Mouse (Mus musculus) forebrain, postnatal 0 days (tissue): ENCODE measurements around the gene Slc35e3. TPM values are rescaled to one million over a fixed set of nuclear protein-coding genes. Genes with fewer than 3 reads are reported as not detected.

Experiments used
- ATAC-seq: fragments of 200-750 bp; cut with Nextera tagmentation; 2 replicates; pipeline ENCODE4 v1.8.0; 2017; ENCODE audit warnings: mild to moderate bottlenecking, moderate library complexity
- DNase-seq: peaks from one replicate; pipeline ENCODE4 v3.0.0-alpha.2; 2015
- H3K27ac ChIP-seq: fragments of 300-500 bp; sonication (generic); 2 replicates; pipeline ENCODE4 v1.5.1; 2014; ENCODE audit warnings: low read depth, mild to moderate bottlenecking, antibody characterized with exemption, low read length, moderate library complexity, mixed read lengths
- H3K27me3 ChIP-seq: fragments of 300-500 bp; sonication (generic); 2 replicates; pipeline ENCODE4 v1.6.1; 2014; ENCODE audit warnings: mild to moderate bottlenecking, low read length, mixed read lengths; ENCODE audit not compliant: insufficient read depth
- H3K36me3 ChIP-seq: fragments of 300-500 bp; sonication (generic); 2 replicates; pipeline ENCODE4 v1.6.1; 2014; ENCODE audit warnings: mild to moderate bottlenecking, moderate library complexity; ENCODE audit not compliant: insufficient read depth
- H3K4me1 ChIP-seq: fragments of 300-500 bp; sonication (generic); 2 replicates; pipeline ENCODE4 v1.6.1; 2014; ENCODE audit warnings: antibody characterized with exemption; ENCODE audit not compliant: insufficient read depth
- H3K4me2 ChIP-seq: fragments of 300-500 bp; sonication (generic); 2 replicates; pipeline ENCODE4 v1.6.1; 2014; ENCODE audit warnings: low read depth, mild to moderate bottlenecking, moderate library complexity
- H3K4me3 ChIP-seq: fragments of 300-500 bp; sonication (generic); 2 replicates; pipeline ENCODE4 v1.5.1; 2014; ENCODE audit warnings: low read depth, low read length, mixed read lengths
- H3K9ac ChIP-seq: fragments of 300-500 bp; sonication (generic); 2 replicates; pipeline ENCODE4 v1.6.1; 2014; ENCODE audit warnings: mild to moderate bottlenecking
- H3K9me3 ChIP-seq: fragments of 300-500 bp; sonication (generic); 2 replicates; pipeline ENCODE4 v1.6.1; 2016; ENCODE audit warnings: low read length
- CTCF ChIP-seq: sonication (generic); IDR thresholded peaks from 2 replicates; pipeline ENCODE4 v1.5.1; 2016; ENCODE audit warnings: antibody characterized with exemption, control low read depth, low read depth
- WGBS: fragments of 180-500 bp; shearing (Covaris S2); extraction: QIAGEN DNeasy Blood & Tissue Kit; methylation state at CpG from one replicate; pipeline ENCODE4 v1.1.7; 2014; 5-methylcytosine and 5-hydroxymethylcytosine counted together
- polyA plus RNA-seq: library from polyadenylated mRNA; unstranded; fragments of >200 nt; fragmentation: Nextera tagmentation; extraction: Ambion mirVana; gene quantifications from 2 replicates; pipeline ENCODE4 v1.2.1, GENCODE M21; 2015
- total RNA-seq: library from RNA; depleted of rRNA; stranded (reverse); fragments of >200 nt; gene quantifications from 2 replicates; pipeline ENCODE4 v1.2.3, GENCODE M21; 2014

The Slc35e3 gene
- total and polyA plus RNA-seq, 2 experiments from 2014 or later, result 22.9 to 28.3 TPM

GRCm38 (mm10) chr10:117752304-117752821 is 6.2 kb upstream of the Slc35e3 start:
- Histone ChIP-seq H3K36me3 (peaks cover 55% of the 10 kb centered on the region), H3K4me1 (no peaks in the 10 kb centered on the region), H3K4me3 (no peak overlapping the region), H3K9ac (no peak overlapping the region), H3K4me2 (no peak overlapping the region), H3K27me3 (no peaks in the 10 kb centered on the region), H3K27ac (no peak overlapping the region), H3K9me3 (no peaks in the 10 kb centered on the region)
- no peak for ATAC-seq
- no peak for DNase-seq
- 98% methylated on average over 7 of the region's 7 CpGs for WGBS
- TF ChIP-seq CTCF, result no peak

- H3K9ac ChIP-seq, result no peak overlapping the region
- H3K27me3 ChIP-seq, result no peaks in the 10 kb centered on the region
- H3K27ac ChIP-seq, result no peak overlapping the region
- H3K4me2 ChIP-seq, result no peak overlapping the region
- 97% methylated on average over 6 of the region's 6 CpGs for WGBS
- no peak for DNase-seq
- TF ChIP-seq CTCF, result no peak
- H3K4me3 ChIP-seq, result no peak overlapping the region
- no peaks in the 10 kb centered on the region for H3K9me3 ChIP-seq
- peaks cover 49% of the 10 kb centered on the region for H3K36me3 ChIP-seq
- ATAC-seq, result no peak
- H3K4me1 ChIP-seq, result no peaks in the 10 kb centered on the region
Observed at GRCm38 (mm10) chr10:117751744-117752143, 5.6 kb upstream of the Slc35e3 start.

- no peaks in the 10 kb centered on the region for H3K4me1 ChIP-seq
- H3K4me3 ChIP-seq, result no peak overlapping the region
- ATAC-seq (no peak), DNase-seq (no peak)
- H3K4me2 ChIP-seq, result no peak overlapping the region
- no peaks in the 10 kb centered on the region for H3K9me3 ChIP-seq
- TF ChIP-seq CTCF, result no peak
- H3K27ac ChIP-seq, result no peak overlapping the region
- no peak overlapping the region for H3K9ac ChIP-seq
- H3K27me3 ChIP-seq, result no peaks in the 10 kb centered on the region
- WGBS, result 98% methylated on average over 14 of the region's 14 CpGs
- H3K36me3 ChIP-seq, result peaks cover 45% of the 10 kb centered on the region
Observed at GRCm38 (mm10) chr10:117751282-117751610, 5.1 kb upstream of the Slc35e3 start.

GRCm38 (mm10) chr10:117750529-117751281 is 4.5 kb upstream of the Slc35e3 start:
- Histone ChIP-seq H3K27ac (no peak overlapping the region), H3K4me1 (no peaks in the 10 kb centered on the region), H3K4me3 (no peak overlapping the region), H3K27me3 (no peaks in the 10 kb centered on the region), H3K9ac (no peak overlapping the region), H3K9me3 (no peaks in the 10 kb centered on the region), H3K4me2 (no peak overlapping the region), H3K36me3 (peaks cover 41% of the 10 kb centered on the region)
- ATAC-seq (no peak), DNase-seq (no peak)
- WGBS, result 99% methylated on average over 5 of the region's 5 CpGs
- TF ChIP-seq CTCF, result no peak

DNA sequence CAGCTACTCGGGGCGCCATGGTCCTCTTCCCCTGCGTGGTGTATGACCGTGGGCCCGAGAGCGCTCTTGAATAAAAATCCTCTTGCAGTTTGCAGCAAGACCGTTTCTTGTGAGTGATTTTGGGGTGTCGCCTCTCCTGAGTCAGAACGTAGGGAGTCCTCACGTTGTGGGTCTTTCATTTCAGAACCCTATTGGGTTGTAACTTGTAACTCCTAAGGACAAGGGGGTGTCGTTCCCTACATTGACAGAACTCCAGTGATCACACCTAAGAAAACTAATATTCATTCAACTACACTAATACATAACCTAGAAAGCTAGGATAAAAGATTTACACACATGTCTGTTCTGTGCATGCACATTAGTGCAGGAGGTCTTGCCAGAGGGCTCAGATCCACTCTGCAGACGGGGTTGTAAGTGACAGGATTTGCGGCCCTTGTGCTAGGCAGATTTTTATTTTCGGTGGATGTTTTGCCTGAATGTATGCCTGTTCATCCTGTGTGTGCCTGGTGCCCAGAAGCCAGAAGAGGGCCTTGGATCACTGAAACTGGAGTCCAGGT is 3.7 kb upstream of the Slc35e3 start:
- Histone ChIP-seq H3K27ac (no peak overlapping the region), H3K4me2 (no peak overlapping the region), H3K36me3 (peaks cover 33% of the 10 kb centered on the region), H3K4me1 (no peaks in the 10 kb centered on the region), H3K9ac (no peak overlapping the region), H3K4me3 (no peak overlapping the region), H3K27me3 (no peaks in the 10 kb centered on the region), H3K9me3 (no peaks in the 10 kb centered on the region)
- no peak for ATAC-seq
- WGBS, result 93% methylated on average over 14 of the region's 14 CpGs
- TF ChIP-seq CTCF, result no peak
- DNase-seq, result no peak

GRCm38 (mm10) chr10:117749050-117749686 is 3.0 kb upstream of the Slc35e3 start:
- Histone ChIP-seq H3K27me3 (no peaks in the 10 kb centered on the region), H3K9me3 (no peaks in the 10 kb centered on the region), H3K27ac (no peak overlapping the region), H3K4me2 (no peak overlapping the region), H3K9ac (no peak overlapping the region), H3K4me1 (peaks cover 4% of the 10 kb centered on the region), H3K36me3 (peaks cover 27% of the 10 kb centered on the region), H3K4me3 (no peak overlapping the region)
- DNase-seq (no peak), ATAC-seq (no peak)
- 97% methylated on average over 10 of the region's 10 CpGs for WGBS
- TF ChIP-seq CTCF, result no peak

- Histone ChIP-seq H3K4me1 (peaks cover 10% of the 10 kb centered on the region), H3K9me3 (no peaks in the 10 kb centered on the region), H3K9ac (no peak overlapping the region), H3K4me3 (no peak overlapping the region), H3K27ac (no peak overlapping the region), H3K36me3 (peaks cover 27% of the 10 kb centered on the region), H3K27me3 (no peaks in the 10 kb centered on the region), H3K4me2 (no peak overlapping the region)
- TF ChIP-seq CTCF, result no peak
- DNase-seq (no peak), ATAC-seq (no peak)
- 94% methylated on average over 10 of the region's 10 CpGs for WGBS
Observed at GRCm38 (mm10) chr10:117748276-117749049, 2.3 kb upstream of the Slc35e3 start.
